Mouse (Mus musculus): Measurements from ENCODE around the gene Syn3.
"Not testable (repeated sequence)": the region's sequence is repeated elsewhere in the genome, so short reads cannot be mapped to it uniquely, and the experiment has no call there.

The Syn3 gene

DNA sequence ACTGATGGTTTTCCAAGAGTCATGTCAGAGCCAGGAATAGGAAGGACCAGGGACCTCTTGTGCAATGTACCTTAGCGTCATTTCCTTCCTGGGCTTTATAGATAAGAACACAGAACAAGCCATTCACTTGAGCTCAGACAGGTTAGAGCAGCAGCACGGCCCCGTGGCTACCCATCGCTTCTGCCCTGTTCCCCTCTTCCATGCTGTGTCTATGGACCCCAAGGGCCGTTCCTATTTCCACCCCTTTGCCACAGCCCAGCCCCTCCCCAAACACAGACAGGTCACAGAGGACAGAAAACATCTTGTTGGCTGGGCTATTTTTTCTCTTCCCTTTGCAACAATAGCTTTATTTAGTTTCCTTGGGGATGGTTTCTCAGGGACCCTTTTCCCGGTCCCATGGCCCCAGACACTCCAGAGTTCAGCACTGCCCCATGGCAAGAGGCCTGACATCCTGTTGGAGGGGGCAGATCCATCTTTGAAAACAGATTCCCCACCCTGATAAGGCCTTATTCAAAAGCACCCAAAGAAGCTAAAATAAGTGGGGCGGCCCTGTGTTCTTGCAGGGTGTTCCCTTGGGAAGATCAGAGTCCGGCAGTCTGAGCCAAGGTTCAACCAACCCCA lies 359.5 kb downstream of the Syn3 start:
- no peak for DNase-seq

DNA sequence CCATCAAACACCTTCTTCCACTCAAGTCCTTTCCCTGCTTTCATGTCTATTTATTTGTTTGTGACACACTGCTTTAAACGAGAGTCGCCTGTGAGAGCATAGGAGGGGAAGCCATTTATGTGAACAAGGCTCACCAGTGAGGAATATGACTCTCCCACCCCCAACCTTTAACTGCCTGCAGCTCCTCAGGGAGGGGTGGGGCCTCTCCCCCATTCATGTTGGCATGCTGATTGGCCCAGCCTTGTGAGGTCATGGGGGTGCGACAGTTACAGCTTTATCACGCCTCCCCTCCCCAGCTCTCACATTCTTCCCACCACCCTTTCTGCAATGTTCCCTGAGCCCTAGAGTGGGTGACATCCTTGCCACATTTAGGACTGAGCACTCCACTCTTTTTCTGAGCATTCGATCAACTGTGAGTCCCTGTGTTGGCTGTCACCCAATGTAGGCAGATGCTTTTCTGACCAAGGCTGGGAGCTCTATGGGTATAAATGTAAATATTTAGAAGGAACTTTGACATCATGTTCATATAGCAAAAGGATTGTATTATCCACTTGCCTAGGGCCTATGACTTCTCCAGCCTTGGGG lies 361.0 kb downstream of the Syn3 start:
- no peak for DNase-seq

DNA sequence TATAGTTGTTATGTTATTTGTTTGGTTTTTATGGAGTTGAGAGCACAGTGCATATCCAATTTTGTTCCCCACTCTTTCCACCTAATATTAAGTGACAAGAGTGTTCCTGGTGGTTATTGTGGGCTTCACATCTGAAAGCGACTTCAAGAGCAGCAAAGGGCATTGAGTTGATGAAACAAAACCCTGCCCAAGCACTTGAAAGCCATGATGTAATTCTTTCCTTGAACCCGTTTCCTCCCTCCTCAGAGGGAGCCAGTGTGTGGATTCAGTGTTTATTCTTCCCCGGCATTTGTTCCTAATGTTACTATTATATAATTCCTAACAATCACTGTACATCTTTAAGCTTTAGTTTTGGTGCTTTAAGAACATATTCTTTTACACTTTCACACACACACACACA lies 361.6 kb downstream of the Syn3 start:
- DNase-seq = no peak

DNA sequence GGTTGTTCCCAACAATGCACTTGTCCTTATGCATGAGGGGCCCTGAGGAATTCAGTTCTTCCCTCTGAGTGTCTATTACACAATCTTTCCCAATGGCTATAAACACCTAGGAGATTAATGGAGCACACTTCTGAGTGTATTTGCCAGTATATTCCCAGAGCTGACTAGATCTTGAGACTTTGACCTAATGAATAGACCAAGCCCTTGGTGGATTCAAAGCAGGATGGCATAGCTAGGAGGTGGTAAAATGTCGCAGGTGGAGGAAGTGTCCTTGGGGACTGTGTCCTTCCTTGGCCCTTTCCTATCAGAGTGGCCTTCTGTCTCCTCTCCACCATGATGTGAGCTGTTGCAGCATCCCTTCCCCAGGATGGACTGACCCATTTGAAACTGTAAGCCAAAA lies 362.4 kb downstream of the Syn3 start:
- DNase-seq = no peak

DNA sequence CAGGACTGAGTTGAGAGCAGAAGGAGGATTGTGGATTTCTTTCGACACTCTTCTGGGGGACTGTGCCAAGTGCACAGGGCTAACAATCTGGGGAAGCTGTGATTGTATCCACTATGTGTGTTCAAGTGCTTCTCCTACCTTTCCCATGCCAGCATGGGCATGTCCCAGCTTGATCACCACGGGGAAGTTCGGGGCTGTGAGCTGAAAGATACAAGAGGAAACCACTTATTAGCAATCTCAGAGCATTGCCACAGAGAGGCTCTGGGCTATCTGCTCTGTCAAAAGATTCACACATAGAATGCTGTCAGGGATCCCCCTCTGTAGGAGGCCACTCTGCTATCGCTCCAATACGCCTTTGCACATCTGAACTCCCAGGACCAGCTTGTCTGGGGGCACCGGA lies 363.8 kb downstream of the Syn3 start:
- DNase-seq = no peak

DNA sequence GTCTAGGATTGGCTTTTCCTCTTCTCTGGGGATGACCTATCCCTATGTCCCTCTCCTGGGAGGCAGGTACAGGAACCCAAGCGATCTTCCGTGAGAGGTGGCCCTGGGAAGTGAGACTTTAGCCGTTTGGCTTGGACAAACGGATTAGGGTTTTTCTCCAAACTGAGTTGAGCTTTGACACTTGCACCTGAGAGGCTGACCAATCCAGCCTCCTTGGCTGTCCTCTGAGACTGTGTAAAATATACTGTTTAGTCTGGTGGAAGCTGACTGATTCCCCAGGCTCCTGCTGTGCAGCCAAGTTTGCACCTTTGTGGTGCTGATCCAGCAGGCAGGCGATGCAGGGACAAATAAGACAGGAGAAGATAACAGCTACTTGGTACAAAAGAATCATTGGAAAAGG lies 364.4 kb downstream of the Syn3 start:
- no peak for DNase-seq

DNA sequence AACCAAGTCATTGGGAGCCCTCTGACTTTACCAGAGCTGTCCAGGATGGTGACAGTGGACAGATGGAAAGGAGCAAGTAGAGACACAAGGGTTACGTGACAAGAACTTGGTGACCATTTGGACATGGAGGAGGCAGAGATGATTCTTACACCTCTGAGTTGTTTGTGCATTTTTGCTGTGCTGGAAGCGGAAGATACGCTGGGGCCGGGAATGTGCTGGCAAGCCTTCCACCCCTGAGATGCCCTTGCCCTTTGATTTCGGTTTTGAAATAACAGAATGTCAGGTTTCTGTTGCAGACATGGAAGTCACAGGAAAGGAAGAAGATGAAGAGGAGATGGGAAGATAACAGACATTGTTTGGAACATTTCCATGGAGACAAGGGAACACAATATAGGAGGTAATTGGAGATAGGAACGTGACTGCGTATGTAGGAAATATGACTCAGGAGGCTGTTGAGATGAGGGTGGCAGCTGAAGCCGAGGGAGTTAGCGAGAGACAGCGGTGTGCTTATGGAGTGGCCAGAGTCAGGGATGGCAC lies 366.2 kb downstream of the Syn3 start:
- DNase-seq = no peak

DNA sequence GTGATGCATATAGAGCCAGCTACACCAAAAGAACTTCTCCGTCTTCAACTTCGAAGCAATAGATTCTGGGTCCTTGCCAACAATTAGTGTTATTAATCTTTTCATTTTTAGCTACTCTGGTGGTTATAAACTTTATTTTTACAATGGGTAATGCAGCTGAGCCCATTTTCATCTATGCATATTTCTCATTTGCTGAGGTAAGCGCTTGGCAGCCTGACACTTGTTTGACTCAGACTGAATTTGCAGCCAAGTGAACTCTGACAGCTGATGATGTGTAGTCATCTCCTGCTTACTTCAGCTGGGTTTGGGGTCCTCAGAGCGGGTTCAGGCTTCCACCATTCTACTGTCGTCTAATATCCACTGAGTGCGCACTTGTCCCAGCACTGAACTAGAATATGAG lies 369.6 kb downstream of the Syn3 start:
- DNase-seq = no peak

DNA sequence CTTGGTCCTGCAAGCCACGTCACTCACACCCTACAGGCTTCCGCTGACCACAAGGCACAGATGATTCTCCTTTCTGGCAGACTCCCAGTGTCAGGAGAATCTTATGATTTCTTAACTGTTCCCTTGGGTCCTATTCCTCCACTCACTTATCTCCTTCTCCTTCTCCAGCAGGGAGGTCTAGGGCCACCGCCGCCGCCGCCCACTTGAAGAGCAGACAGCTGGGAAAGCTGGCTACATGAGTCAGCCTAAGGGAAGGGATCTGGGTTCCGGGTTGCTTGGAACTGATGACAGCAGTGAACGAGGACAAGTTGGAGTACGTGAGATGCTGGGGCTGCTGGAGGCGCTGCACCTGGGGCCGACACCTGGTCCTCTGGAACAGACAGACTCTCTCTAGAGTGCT lies 372.2 kb downstream of the Syn3 start:
- no peak for DNase-seq

DNA sequence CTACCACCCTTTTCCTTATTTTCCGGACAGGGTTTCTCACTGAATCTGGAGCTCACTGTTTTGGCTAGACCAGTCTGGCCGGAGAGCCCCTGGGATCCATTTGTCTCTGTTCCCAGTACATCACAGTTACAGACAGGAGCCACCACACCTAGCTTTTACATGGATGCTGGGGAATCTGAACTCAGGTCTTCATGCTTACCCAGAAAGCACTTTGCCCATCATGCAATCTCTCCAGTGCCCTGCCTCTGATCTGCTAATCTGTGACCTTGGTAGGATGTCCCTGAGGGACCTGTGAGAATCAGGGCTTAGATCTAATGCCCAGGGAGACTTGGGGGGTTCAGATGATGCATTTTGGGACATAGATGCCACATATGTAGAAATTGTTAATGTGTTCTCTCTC lies 373.3 kb downstream of the Syn3 start:
- no peak for DNase-seq

DNA sequence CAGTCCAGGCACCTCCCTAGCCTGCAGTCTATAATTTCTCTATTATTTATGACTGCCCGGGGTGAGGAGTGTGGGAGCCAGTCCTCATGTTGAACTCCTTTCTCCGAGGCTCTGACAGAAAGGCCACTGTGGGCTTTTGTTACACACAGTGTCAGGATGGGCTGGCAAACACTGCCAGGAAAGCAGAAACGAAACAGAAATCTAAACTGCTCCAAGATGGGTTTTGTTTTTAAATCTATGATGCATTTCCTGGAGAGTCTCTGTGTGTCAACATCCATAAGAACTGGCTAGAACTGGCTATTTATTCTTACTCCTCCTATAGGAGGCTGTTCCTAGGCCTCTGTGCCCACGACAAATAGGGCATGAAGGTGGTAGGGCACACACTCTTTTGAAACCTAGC lies 374.6 kb downstream of the Syn3 start:
- DNase-seq = no peak

DNA sequence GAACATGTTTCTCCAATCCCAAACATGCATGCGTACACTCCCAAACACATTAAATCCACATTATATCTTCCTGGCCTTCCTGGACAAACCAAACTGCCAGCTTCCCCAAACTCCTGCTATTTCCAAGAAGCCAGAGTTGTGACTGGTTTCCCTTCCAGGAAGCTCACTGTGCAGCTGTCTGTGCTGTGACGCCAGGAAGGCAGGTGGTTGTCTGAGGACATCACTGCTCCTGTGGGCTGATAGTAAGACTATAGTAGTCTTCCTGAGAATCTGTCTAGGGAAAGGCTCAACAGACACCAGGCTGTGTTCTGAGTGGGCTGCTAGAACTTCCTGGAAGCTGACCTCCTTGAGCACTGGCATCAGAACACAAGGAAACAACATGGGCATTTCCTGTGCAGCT lies 375.5 kb downstream of the Syn3 start:
- no peak for DNase-seq

DNA sequence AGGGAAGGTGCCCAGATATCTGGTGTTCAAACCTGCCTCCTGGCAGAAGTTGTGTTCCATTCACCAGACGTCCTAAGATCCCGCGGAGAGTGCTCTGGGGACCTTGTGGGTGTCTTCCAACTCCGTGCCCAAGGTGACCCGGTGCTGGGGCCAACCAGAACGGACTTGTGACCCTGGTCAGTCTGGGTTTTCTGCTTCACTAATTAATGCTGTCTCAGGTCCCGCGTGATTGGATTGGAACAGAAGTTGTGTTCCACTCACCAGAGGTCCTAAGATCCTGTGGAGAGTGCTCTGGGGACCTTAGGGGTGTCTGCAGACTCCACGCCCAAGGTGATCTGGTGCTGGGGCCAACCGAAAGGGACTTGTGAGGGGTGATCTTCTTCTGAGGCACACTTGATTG lies 376.2 kb downstream of the Syn3 start:
- DNase-seq = not testable (repeated sequence)

DNA sequence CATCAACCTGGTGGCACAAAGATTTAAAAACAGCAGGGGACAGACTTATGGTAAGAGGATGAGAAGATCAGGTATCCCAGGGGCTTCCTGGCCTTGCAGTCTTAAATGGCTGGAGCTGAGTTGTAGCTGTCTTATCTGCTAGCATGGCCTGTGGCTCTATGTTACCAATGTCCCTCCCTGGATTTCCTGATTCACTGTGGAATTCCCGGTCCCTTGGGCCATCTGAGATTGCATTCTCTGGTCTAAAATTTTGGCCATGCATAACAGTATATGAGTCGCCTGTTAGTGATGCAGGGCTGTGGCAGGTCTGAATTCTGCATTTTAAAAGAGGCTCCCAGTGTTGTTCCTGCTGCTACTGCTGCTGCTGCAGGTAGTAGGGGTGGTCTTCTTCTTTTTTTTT lies 382.4 kb downstream of the Syn3 start:
- no peak for DNase-seq

DNA sequence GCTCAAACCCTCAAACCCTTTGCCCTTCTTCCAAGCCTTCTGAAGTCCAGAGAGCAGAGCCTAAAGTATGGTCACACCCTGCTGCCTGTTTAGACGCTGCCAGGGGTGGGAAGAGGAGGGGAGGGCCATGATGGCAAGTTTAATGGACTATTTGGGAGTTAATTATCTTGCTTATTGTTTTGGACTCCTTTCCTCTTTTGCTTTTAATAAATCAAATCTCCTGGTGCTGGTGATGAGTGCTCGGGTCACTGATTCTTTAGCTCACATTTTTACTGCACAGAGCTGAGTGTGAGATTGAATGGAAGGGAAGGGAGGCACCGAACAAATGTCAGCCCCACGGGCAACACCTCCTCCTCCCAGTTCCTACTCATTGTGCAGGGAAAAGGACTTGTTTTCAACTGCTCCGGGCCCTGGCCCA lies 384.3 kb downstream of the Syn3 start:
- DNase-seq = no peak

DNA sequence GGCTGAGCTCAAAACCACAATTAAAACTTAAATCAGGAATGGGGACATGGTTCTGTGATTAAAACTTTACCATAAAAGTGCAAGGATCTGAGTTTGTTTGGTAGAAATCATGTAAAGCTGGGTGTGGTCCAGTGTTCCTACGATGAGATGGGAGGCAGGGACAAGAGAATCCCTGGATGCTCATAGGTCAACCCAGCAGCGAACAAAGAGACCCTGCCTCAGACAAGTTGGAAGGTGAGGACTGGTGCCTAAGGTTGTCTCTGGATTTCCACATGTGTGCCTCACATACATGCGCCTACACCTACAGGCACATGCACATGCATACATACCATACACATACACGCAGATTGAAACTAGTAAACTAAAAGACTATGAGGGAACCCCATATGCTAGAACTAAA lies 389.9 kb downstream of the Syn3 start:
- DNase-seq = no peak

DNA sequence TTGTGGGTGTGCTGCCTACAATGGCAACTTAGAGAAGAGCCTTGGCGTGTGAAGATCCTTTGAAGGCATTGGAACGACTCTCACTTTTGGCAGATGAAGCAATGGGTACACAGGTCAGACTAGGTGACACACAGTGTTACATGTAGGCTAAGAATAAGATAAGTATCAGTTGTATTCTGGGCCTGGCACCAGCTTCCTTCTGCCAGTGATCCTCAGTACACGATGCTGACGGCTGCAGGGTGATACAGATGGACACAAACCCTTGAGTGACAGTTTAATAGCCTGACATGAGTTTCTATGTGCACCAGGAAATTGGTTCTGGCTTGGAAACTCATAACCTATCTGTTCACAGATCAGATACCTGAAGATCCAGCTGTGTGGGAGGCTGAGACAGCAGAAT lies 391.0 kb downstream of the Syn3 start:
- DNase-seq = no peak

DNA sequence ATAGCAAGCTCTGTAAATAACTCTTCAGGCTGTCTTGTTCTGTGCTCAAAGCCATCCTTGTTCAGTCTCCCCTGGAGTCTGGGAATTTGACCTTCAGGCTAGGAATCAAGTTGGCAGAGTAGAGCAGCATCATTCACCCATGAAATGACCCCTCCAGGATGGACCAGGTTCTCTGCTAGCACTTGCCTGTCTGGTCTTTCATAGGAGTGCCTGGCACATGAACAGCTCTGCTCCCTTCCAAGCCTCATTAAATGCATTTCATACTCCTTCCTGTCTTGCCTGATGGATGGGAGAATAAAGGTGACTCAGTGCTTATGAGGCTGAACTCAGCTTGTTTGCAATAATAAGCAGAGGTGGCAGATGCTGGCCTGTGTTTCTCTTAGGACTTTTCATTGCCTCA lies 394.7 kb downstream of the Syn3 start:
- DNase-seq = no peak

DNA sequence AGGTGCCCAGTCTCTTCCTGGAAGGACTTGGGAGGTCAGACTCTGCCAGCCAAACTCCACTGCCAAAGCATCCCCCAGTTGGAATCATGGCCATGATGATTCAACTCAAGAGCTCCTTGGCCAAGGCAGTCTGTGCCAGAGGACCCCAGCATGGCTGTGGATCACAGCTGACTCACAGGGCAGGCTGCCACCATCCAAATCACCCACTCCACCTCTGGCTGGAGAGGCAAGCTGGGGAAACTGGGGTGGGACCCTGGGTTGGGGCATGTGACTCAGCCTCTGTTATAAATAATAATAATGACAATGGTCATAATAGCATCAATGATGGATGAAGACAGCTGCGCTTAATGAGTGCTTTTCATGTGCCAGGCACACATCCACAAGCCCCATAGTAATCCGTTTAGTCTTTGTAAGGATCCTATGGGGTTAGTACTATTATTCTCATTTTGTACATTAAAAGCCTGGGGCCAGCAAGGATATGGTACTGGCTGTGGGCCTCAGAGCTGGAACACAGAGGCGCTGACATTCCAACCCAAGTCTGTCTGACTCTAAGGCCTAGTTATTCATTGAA lies 398.3 kb downstream of the Syn3 start:
- peak; percentile 75 to 76 for DNase-seq

DNA sequence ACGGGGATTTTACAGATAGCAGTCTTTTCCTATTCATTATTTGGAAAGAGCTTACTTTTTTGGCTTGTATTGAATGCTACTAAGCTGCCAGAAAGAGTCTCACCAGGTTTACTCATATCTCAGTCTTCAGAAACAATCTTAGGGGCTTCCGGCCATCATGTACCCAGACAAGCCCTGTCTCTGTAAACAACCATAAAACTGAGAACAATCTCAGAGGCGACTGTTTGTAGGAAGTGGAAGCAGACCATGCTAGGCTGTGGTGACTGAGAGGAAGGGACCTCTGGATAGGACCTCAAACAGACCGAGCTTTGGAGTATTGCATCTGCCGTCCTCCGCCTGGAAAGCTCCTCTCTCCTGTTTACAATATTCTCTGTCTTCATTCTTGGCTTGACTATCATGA lies 400.3 kb downstream of the Syn3 start:
- no peak for DNase-seq

DNA sequence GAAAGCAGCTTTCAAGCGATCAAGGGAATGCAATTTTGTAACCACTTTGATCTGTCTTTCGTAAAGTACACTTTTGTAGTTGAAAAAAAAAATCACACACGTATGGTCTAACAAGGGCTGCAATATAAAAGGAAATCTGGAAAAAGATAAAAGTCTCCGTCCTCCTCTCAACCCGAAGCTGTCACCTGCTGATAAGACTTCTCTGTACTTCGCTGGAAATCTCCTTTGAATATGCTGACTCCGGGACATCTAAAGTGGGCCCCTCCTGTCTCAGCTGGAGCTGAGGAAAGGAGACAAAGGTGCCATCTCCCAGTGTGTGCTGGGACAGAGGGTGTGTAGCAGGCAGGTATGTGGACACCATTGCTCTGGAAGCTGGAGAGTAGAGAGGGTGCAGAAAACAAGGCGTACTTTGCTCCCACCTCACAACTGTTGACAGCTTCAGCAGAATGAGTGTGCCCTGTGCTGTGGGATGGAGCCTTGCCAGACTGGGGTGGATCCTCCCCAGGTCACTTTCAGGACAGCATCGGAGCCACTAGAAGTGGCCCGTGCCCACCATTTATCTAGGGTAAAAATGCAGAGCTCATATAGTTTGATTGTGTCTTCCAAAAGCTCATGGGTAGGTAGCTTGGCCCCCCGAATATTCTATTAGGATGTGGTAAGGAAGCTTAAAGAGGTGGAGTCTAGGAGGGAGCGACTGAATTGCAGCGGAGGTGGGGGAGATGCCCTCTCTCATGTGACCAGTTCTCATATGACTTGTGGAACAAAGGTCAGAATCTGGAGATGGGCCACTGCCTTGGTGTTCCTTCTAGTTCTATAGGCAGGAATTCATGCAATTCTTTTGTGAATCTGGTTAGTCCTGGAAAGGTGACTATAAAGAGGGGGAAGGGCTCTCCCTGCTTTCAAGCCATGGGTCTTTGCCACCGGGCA lies 405.3 kb downstream of the Syn3 start:
- no peak for DNase-seq

DNA sequence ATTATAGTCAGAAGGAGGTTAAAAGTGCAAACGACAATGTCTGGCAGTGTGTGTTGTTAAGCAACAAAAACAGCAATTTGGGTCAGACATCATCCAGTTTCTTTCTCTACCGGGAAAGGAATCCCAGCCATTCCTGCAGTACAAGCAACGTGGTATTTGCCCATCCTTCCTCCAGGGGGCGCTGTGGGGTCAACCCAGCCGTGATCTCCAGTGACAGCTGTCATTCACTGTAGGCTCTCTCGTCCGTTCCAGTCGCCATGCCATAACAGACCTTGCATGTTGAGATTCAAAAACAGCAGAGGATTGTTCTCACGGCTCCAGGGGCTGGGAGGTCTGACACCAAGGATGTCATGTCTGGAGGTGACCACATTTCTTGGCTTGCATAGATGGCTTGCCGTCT lies 406.8 kb downstream of the Syn3 start:
- DNase-seq = peak; percentile 36 to 64

DNA sequence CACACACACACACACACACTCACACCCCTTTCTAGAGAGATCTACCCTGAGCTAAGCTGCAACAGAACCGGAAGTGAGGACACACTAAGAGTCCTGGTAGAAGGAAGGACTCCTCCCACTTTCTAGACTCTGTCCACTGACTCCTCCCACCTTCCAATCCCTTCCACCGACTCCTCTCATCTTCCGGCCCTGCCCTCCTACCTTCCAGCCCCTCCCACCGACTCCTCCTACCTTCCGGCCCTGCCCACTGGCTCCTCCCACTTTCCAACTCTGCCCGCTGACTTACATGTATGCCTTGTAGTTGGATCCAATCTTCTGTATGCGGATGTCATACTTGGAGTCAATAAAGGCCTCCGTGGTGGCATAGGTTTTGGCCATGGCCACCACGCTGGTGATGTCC lies 418.8 kb downstream of the Syn3 start:
- no peak for DNase-seq

DNA sequence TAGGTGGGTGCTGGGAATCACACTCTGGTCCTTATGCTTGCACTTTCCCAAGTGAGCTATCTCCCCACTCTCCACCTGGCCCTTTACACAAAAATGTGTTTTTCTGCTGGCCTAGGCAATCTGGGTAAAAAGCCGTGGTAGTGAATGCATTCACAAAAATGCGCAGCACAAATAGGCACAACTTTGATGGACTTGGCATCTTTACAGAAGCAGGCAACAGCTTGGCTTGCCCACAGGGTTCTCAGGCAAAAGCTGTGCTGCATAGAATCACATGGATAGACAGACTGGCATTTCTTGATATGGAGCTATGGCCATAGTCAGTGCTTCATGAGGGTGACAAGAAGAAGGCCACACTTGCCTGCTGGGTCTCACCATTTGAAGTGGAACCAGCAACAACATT lies 419.9 kb downstream of the Syn3 start:
- peak; percentile 35 to 54 for DNase-seq

Measured in cerebellum, postnatal 14 days (tissue).